8 mouse cellular contexts compared by ENCODE assay signal in the genomic region with DNA sequence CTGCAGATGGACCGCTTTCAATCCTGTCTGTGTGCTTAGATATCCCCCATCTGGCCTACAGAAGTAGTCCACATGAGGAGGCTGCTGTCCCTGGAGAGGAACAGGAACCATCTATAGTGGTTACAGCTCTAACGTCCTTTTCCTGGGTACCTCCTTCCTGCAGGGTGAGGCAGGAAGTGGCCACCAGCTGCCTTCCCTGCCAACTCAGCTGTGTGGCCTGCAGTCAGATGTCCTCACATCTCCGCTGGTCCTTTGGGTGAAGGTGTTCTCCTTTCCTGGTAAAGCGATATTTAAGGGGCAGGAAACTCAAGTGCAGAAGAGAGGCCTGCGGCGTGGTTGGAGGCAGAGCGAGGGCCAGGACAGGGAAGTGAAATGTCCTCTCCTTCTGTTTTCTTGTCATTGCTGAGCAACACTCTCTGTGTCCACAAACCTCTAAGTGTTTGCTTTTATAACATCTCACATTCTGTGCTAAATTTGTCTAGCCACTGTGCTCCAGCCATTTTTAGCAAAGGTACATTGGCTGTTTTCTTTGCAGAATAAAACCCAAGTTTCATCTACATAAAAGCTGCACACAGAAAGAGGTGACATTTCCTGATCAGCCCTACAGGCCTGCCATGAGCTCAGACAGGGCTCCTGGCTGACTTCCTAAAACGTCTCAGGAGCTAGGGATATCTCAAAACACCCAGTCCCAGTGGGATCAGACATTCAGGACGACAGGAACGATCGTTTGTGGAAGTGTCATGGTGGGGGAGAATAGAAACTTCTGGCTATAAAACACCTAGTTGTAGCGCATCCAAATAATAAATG.
A peak's percentile ranks its signal among the peaks of the same experiment; 100 is the strongest.
DNase-seq lines count a peak whose midpoint lies in the region; ATAC-seq lines count a peak whose summit lies in the region.

No protein-coding gene starts in this region.

- H3K4me3 ChIP-seq in kidney, embryonic 16.5 days (ENCODE audit: low read length): no peak overlapping the region
- H3K4me3 ChIP-seq in lung, embryonic 16.5 days (ENCODE audit: low read length): no peak overlapping the region
- H3K4me3 ChIP-seq in forebrain, embryonic 16.5 days (replicated peaks; ENCODE audit: low read length): no peak overlapping the region

- no peak overlapping the region for H3K4me2 ChIP-seq in kidney, embryonic 16.5 days (replicated peaks; ENCODE audit: low read depth, low read length)
- H3K4me2 ChIP-seq in lung, embryonic 16.5 days (ENCODE audit: low read depth, low read length): no peak overlapping the region
- H3K4me2 ChIP-seq in forebrain, embryonic 16.5 days (ENCODE audit: low read length): no peak overlapping the region

- no peak overlapping the region; the same call in 1 of the 2 replicates for H3K9ac ChIP-seq in kidney, embryonic 16.5 days (replicated peaks; ENCODE audit: low read length)
- H3K9ac ChIP-seq in lung, embryonic 16.5 days (ENCODE audit: low read length): peak overlapping the region; percentile 50
- no peak overlapping the region for H3K9ac ChIP-seq in forebrain, embryonic 16.5 days (replicated peaks; ENCODE audit: low read depth, low read length)

- H3K4me1 ChIP-seq in kidney, embryonic 16.5 days (ENCODE audit: insufficient read depth, low read length): peaks cover 9% of the 10 kb centered on the region; the same call in 1 of the 2 replicates
- peaks cover 13% of the 10 kb centered on the region for H3K4me1 ChIP-seq in lung, embryonic 16.5 days (replicated peaks; ENCODE audit: control insufficient read depth, insufficient read depth, low read length)
- peaks cover 8% of the 10 kb centered on the region for H3K4me1 ChIP-seq in forebrain, embryonic 16.5 days (replicated peaks; ENCODE audit: control insufficient read depth, insufficient read depth, low read length)

- H3K9me3 ChIP-seq in kidney, embryonic 16.5 days (ENCODE audit: low read length): no peaks in the 10 kb centered on the region
- H3K9me3 ChIP-seq in lung, embryonic 16.5 days (ENCODE audit: control insufficient read depth, low read length): no peaks in the 10 kb centered on the region
- no peaks in the 10 kb centered on the region for H3K9me3 ChIP-seq in forebrain, embryonic 16.5 days (ENCODE audit: control insufficient read depth, low read length)

- WGBS in kidney, embryonic 16.5 days: 60% methylated on average over 12 of the region's 12 CpGs
- 56% methylated on average over 12 of the region's 12 CpGs for WGBS in lung, embryonic 16.5 days
- 83% methylated on average over 12 of the region's 12 CpGs for WGBS in forebrain, embryonic 16.5 days

- peak overlapping the region; percentile 33 for H3K27ac ChIP-seq in kidney, embryonic 16.5 days (ENCODE audit: low read length)
- peak overlapping the region; percentile 74 for H3K27ac ChIP-seq in lung, embryonic 16.5 days (ENCODE audit: low read length)
- H3K27ac ChIP-seq in forebrain, embryonic 16.5 days (ENCODE audit: low read length): no peak overlapping the region

- ATAC-seq in granulocyte monocyte progenitor cell, adult 5-6 weeks (replicated peaks; ENCODE audit: poor library complexity, severe bottlenecking): peak; percentile 85
- no peak for ATAC-seq in kidney, embryonic 16.5 days (ENCODE audit: low FRiP score, low TSS enrichment)
- peak; percentile 52 for ATAC-seq in lung, embryonic 16.5 days (ENCODE audit: low read depth)
- ATAC-seq in forebrain, embryonic 16.5 days: no peak

- H3K27me3 ChIP-seq in kidney, embryonic 16.5 days (ENCODE audit: insufficient read depth, low read length): no peaks in the 10 kb centered on the region
- no peaks in the 10 kb centered on the region for H3K27me3 ChIP-seq in lung, embryonic 16.5 days (ENCODE audit: control insufficient read depth, insufficient read depth, low read depth, low read length)
- no peaks in the 10 kb centered on the region for H3K27me3 ChIP-seq in forebrain, embryonic 16.5 days (replicated peaks; ENCODE audit: control insufficient read depth, insufficient read depth, low read length)

- peak; percentile 40 for DNase-seq in left cerebral cortex, adult 11 months (ENCODE audit: low spot score)
- DNase-seq in left cerebral cortex, postnatal 4 days: no peak
- DNase-seq in spleen, postnatal 36 days (ENCODE audit: low spot score in 2 of 2): peak; percentile 74 to 75
- no peak for DNase-seq in retina, postnatal 1 day

- intact Hi-C loops in left cerebral cortex, postnatal 4 days (cut with DNase I): loop anchor here (10.0 kb wide), 1 partner anchor 233 kb away; no protein-coding TSS in a partner anchor

- no peaks in the 10 kb centered on the region for H3K36me3 ChIP-seq in kidney, embryonic 16.5 days (ENCODE audit: insufficient read depth, low read length)
- H3K36me3 ChIP-seq in lung, embryonic 16.5 days (ENCODE audit: control insufficient read depth, insufficient read depth, low read length): no peaks in the 10 kb centered on the region
- H3K36me3 ChIP-seq in forebrain, embryonic 16.5 days (ENCODE audit: control insufficient read depth, insufficient read depth): no peaks in the 10 kb centered on the region

Comparison
In these comparisons a context has a peak if more than half of its experiments do, and no peak if none do; other contexts are left out.
1. DNase-seq: peak in left cerebral cortex, adult 11 months (single experiment) and spleen, postnatal 36 days (2 of 2); none in left cerebral cortex, postnatal 4 days (single experiment) and retina, postnatal 1 day (single experiment).
2. ATAC-seq: peak in granulocyte monocyte progenitor cell, adult 5-6 weeks (single experiment) and lung, embryonic 16.5 days (single experiment); none in kidney, embryonic 16.5 days (single experiment) and forebrain, embryonic 16.5 days (single experiment).